Mouse (Mus musculus) erythroblast, embryonic 14.5 days (primary cell): Measurements from ENCODE around the gene Dlgap4. TPM values are rescaled to one million over a fixed set of nuclear protein-coding genes. Genes with fewer than 3 reads are reported as not detected.

ENCODE experiments used
- H3K27me3 ChIP-seq: 2 replicates; pipeline ENCODE4 v1.6.1; 2012; ENCODE audit warnings: inconsistent platforms; ENCODE audit not compliant: control insufficient read depth
- H3K36me3 ChIP-seq: 2 replicates; pipeline ENCODE4 v1.6.1; 2012; ENCODE audit warnings: mild to moderate bottlenecking, inconsistent platforms; ENCODE audit not compliant: control insufficient read depth
- H3K4me1 ChIP-seq: 2 replicates; pipeline ENCODE4 v1.6.1; 2012; ENCODE audit warnings: inconsistent platforms; ENCODE audit not compliant: control insufficient read depth
- H3K4me3 ChIP-seq: replicated peaks from 2 replicates; pipeline ENCODE3; 2012; ENCODE audit warnings: moderate library complexity, mild to moderate bottlenecking, inconsistent platforms
- H3K9me3 ChIP-seq: 2 replicates; pipeline ENCODE4 v1.6.1; 2012; ENCODE audit warnings: low read length, inconsistent platforms, mixed read lengths; ENCODE audit not compliant: control insufficient read depth
- GATA1 ChIP-seq: IDR thresholded peaks from 2 replicates; pipeline ENCODE4 v1.6.1; 2012; ENCODE audit warnings: low read length, inconsistent platforms, mixed read lengths
- TAL1 ChIP-seq: IDR thresholded peaks from 3 replicates; pipeline ENCODE4 v1.6.1; 2012; ENCODE audit warnings: low read length, inconsistent platforms, mixed read lengths
- polyA plus RNA-seq: library from polyadenylated mRNA; stranded (reverse); fragments of >175 nt; gene quantifications from 2 replicates; pipeline ENCODE4 v1.2.3, GENCODE M21; 2012

The Dlgap4 gene
- polyA plus RNA-seq, 1 experiment: 2.2 TPM

DNA sequence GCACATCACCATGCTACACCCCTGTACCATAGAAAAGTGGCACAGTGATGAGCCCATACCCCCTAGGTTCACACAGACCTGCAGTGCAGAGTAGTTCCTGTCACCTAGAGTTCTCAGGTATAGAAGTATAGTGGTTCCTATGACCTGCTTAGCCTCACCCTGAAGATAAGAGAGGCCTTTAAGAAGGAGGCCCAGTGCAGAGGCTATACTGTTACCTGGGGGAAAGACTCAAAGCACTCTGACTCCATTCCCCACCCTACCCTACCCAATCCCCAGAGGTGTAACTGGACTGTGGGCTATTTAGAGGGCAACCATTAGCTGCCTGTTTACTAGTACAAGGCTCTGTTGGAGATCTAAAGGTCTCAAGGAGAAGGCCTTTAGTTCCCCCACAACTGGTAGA lies 118.1 kb downstream of the Dlgap4 start:
- H3K4me1 ChIP-seq: peaks cover 35% of the 10 kb centered on the region
- H3K9me3 ChIP-seq: no peaks in the 10 kb centered on the region
- TF ChIP-seq GATA1 (no peak), TAL1 (no peak)
- H3K27me3 ChIP-seq: no peaks in the 10 kb centered on the region
- H3K36me3 ChIP-seq: no peaks in the 10 kb centered on the region
- H3K4me3 ChIP-seq: no peak overlapping the region

DNA sequence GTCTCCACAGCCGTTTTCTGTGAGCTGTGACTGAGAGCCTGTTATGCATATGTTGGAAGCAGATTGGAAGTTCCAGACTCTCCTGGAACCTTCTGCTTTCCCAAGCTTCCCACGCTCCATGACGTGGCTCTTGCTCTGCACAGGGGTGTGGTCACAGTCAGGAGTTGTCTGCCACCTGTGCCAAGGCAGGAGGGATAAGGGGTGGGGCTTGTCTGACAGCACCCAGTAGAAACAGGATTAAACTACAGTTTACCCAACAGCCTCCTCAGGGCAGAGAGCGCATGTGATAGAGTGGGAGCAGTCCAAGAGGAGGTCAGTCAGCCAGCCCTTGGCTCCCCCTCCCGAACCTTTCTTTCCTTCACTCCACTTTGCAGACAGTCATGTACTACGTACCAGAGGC lies 118.6 kb downstream of the Dlgap4 start:
- H3K9me3 ChIP-seq: no peaks in the 10 kb centered on the region
- H3K4me1 ChIP-seq: peaks cover 31% of the 10 kb centered on the region
- H3K4me3 ChIP-seq: no peak overlapping the region
- no peaks in the 10 kb centered on the region for H3K36me3 ChIP-seq
- H3K27me3 ChIP-seq: no peaks in the 10 kb centered on the region
- TF ChIP-seq TAL1: no peak
- TF ChIP-seq GATA1: no peak

DNA sequence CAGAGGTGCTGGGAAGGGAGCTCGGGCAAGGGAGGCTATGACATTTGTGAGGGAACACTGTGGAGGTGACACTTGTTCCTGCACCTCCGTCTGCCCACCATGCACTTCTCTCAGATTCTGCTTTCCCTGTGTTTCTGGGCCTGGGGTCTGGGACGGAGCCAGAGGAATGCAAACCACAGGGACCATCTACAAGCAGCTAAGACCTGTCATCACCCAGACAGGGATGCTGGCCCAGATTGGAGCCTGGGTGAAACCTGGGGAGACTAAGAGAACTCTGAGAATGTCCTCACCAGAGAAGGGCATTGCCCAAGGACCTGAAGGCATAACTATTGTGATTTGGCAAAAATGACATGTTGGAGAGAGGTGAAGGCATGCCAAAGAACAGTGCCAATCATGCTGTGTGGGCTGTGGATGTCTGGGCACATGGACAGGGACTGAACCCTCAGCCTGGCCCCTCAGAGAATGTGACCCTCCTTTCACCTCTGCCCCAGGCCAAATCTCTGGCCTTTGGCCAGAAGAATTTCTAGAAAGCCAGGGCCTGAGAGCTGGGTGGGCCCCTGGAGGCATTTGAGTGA lies 122.3 kb downstream of the Dlgap4 start:
- no peak overlapping the region for H3K4me3 ChIP-seq
- no peak for TF ChIP-seq TAL1
- no peak for TF ChIP-seq GATA1
- peaks cover 27% of the 10 kb centered on the region for H3K4me1 ChIP-seq
- H3K36me3 ChIP-seq: no peaks in the 10 kb centered on the region
- H3K27me3 ChIP-seq: no peaks in the 10 kb centered on the region
- no peaks in the 10 kb centered on the region for H3K9me3 ChIP-seq

DNA sequence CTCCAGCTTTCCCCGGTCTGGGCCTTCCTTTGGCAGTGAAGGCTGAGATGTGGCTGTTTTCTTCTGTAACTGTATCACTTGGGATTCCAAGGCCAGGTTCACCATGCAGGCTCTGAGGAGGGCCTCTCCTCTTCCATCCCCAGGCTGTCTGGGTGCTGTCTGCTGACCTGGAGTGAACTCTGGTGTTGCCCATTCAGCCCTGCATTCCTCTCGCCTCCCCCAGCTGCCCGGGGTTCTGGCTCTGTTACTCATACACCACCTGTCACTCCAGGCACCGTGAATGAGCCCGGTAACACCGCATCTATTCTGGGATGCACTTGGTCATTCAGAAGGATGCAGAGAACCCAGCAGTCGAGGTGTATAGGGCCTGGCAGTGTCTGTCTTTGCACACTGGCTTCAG lies 123.3 kb downstream of the Dlgap4 start:
- no peaks in the 10 kb centered on the region for H3K9me3 ChIP-seq
- H3K4me3 ChIP-seq: no peak overlapping the region
- no peaks in the 10 kb centered on the region for H3K27me3 ChIP-seq
- peaks cover 19% of the 10 kb centered on the region for H3K4me1 ChIP-seq
- no peaks in the 10 kb centered on the region for H3K36me3 ChIP-seq
- TF ChIP-seq TAL1: no peak
- no peak for TF ChIP-seq GATA1

DNA sequence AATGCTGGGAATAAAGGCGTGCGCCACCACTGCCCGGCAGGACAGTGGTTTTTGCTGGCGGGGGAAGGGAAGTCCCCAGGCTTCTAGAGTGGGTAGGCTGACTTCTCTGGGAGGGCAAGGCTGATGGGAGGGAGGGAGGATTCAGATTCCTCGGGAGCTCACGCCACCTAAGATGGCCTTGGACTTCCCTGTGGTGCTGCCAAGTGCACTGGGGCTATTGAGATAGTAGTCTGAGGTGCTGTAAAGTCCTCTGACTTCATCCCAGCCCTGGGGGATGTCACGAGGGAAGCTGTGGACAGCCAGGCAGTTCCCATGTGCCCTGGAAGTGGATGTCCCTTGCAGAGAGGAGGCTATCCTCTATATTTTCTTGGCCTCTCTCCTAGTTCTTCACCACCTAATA lies 124.5 kb downstream of the Dlgap4 start:
- Histone ChIP-seq H3K36me3 (no peaks in the 10 kb centered on the region), H3K4me1 (peaks cover 11% of the 10 kb centered on the region; the same call in 1 of the 2 replicates), H3K4me3 (no peak overlapping the region), H3K27me3 (no peaks in the 10 kb centered on the region), H3K9me3 (no peaks in the 10 kb centered on the region)
- TF ChIP-seq TAL1 (no peak), GATA1 (no peak)

DNA sequence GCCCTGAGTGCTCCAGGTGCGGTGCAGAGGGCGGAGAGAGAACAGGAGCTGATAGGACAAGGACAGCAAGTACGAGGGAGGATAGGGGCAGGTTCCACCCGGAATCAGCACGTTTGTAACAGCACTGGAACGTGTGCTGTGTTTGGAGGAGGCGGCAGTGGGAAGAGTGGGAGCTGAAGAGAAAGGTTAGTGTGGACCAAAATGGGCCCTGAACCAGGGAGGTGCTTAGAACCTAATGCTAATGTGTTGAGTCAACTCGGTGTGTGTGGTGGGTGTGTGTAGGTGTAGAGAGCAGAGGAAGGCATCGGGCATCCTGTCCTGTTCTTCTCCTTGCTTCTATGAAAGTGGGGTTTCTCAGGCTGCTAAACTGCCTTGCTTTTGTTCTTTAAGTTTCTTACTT lies 127.8 kb downstream of the Dlgap4 start:
- no peaks in the 10 kb centered on the region for H3K27me3 ChIP-seq
- H3K4me1 ChIP-seq: peaks cover 19% of the 10 kb centered on the region
- H3K9me3 ChIP-seq: no peaks in the 10 kb centered on the region
- TF ChIP-seq TAL1 (no peak), GATA1 (no peak)
- H3K36me3 ChIP-seq: peaks cover 5% of the 10 kb centered on the region
- no peak overlapping the region for H3K4me3 ChIP-seq

DNA sequence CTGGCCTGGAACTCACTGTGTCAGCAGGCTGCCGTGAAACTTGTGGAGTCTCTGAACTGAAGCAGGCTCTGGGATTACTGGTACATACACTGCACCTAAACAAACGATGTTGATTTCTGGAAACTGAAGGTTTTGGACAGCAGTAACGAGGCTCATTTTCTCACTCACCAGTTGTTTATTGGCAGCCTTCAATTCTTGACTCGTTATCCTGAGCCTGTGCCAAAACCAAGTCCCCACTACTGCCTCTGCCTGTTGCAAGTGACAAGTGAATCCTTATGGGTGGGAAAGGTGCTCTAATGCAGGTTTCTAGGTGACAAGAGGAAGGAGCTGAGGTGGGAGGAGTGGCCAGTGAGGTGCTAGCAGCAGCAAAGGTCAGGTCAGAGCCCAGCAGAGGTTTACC lies 128.5 kb downstream of the Dlgap4 start:
- Histone ChIP-seq H3K27me3 (no peaks in the 10 kb centered on the region), H3K36me3 (peaks cover 10% of the 10 kb centered on the region), H3K4me1 (peaks cover 19% of the 10 kb centered on the region), H3K4me3 (no peak overlapping the region), H3K9me3 (no peaks in the 10 kb centered on the region)
- no peak for TF ChIP-seq GATA1
- TF ChIP-seq TAL1: no peak

DNA sequence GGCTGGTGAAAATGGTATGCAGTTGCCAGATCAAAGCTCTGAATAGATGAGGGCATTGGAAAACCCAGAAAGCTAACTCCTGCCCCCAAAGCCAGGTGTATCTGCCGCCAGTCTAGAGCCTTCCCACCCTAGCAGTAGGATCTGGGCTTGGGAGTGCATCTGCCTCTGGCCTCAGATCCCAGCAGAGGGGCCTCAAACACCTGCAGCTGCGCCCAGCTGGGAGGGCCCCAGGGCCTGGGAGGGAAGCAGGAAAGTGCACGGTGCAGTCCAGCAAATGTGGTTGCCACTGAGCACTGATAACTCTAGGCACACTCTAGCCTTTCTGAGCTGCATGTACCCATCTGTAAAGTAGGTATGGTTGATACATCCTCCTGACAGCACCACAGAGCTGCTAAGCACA lies 129.7 kb downstream of the Dlgap4 start:
- peaks cover 24% of the 10 kb centered on the region for H3K4me1 ChIP-seq
- no peaks in the 10 kb centered on the region for H3K27me3 ChIP-seq
- H3K9me3 ChIP-seq: no peaks in the 10 kb centered on the region
- no peak overlapping the region for H3K4me3 ChIP-seq
- peaks cover 13% of the 10 kb centered on the region for H3K36me3 ChIP-seq
- no peak for TF ChIP-seq TAL1
- no peak for TF ChIP-seq GATA1

DNA sequence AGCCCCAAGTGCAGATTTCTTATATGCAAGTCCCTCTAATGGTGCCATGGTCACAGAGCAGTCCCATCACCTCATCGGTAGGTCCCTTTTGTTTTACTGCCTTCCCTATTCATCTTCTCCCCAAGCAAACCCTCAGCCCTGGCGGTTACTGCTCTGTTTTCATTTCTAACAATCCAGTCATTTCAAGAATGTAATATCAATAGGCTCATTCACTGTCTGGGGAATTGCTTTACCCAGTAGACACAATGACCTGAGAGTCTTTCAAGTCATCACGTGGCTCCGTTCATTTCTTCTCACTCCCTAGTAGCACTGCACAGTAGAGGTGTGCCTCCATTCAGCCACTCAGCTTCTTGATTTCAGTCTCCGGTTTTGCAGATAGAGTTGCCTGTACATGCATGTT lies 130.9 kb downstream of the Dlgap4 start:
- H3K9me3 ChIP-seq: no peaks in the 10 kb centered on the region
- TF ChIP-seq TAL1 (no peak), GATA1 (no peak)
- H3K27me3 ChIP-seq: no peaks in the 10 kb centered on the region
- H3K4me3 ChIP-seq: no peak overlapping the region
- H3K4me1 ChIP-seq: peaks cover 31% of the 10 kb centered on the region
- peaks cover 22% of the 10 kb centered on the region for H3K36me3 ChIP-seq

DNA sequence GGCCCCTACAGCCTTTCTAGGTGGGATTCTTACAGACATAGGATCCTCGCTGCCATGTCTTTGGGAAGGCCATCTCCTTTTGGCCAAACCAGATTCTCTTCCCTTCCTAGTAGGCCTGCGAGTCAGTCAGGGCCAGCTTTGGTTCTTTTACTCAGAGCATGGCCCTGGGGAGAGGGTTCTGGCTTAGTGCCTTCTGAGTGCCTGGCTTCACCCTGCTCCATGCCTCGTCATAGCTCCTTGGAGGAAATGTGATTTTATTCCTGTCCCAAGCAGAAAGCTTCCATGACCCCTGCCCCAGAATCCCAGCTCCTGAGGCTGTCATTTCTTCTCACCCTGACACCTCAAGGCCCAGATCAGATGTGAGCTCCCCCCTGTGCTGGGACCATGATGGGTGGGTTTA lies 133.8 kb downstream of the Dlgap4 start:
- H3K27me3 ChIP-seq: no peaks in the 10 kb centered on the region
- H3K9me3 ChIP-seq: no peaks in the 10 kb centered on the region
- TF ChIP-seq TAL1 (no peak), GATA1 (no peak)
- no peak overlapping the region for H3K4me3 ChIP-seq
- H3K36me3 ChIP-seq: peaks cover 27% of the 10 kb centered on the region
- H3K4me1 ChIP-seq: peaks cover 31% of the 10 kb centered on the region
